Mouse (Mus musculus) heart, postnatal 0 days (tissue): ENCODE results near the gene Slc25a18.

Experiments used
- CTCF ChIP-seq: IDR thresholded peaks from 2 replicates; pipeline ENCODE4 v1.5.1; 2016; ENCODE audit warnings: antibody characterized with exemption, control low read depth, low read depth
- EP300 ChIP-seq: IDR thresholded peaks from 2 replicates; pipeline ENCODE4 v1.6.1; 2016; ENCODE audit warnings: antibody characterized with exemption, low read depth

DNA sequence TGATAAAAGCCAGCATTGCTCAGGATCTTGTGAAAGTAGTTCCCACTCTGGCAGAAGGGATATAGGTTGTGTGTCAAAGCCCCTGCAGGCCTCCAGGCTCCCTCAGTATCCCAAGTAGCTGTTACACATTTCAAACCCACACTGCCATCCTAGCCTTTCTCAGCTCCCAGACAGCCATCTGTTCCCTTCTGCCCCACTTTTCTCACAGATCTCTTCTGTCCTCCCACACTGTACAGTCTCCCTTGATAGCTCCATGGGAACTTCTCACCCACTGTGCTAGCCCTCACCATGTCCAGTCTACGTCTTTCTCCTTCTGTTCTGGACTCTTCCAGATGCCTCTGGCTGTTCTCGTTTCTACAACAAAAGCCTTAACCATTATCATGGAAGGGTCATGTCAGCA is 22.7 kb downstream of the Slc25a18 start:
- TF ChIP-seq CTCF = no peak
- TF ChIP-seq EP300 = no peak
